In genomic region chrX:95956497-95957293, GRCm38 (mm10) we compare ENCODE assay signal across 8 mouse cellular contexts. TPM values are rescaled to one million over a fixed set of nuclear protein-coding genes. Genes with fewer than 3 reads are reported as not detected.
DNase-seq lines count a peak whose midpoint lies in the region; ATAC-seq and TF ChIP-seq lines count a peak whose summit lies in the region.

Gene Las1l, minus strand, starts transcription at chrX:95956962.

- peak within 1 kb of the TSS; percentile 67 for H3K4me2 ChIP-seq in embryonic facial prominence, embryonic 13.5 days
- H3K4me2 ChIP-seq in limb, embryonic 12.5 days, result peak within 1 kb of the TSS; percentile 62
- peak within 1 kb of the TSS; percentile 60 for H3K4me2 ChIP-seq in midbrain, embryonic 15.5 days

- TF ChIP-seq POLR2A in kidney, adult 2 months (IDR thresholded peaks at IDR 0.05; ENCODE audit: low read depth, low read length), result peak; percentile 98
- TF ChIP-seq POLR2A in spleen, adult 2 months (IDR thresholded peaks at IDR 0.05; ENCODE audit: low read depth, low read length), result peak; percentile 63

- H3K27ac ChIP-seq in embryonic facial prominence, embryonic 13.5 days, result no peak within 1 kb of the TSS
- H3K27ac ChIP-seq in kidney, adult 2 months (ENCODE audit: insufficient read depth, low read depth, low read length), result peak within 1 kb of the TSS; percentile 18; the same call in 1 of the 2 replicates
- H3K27ac ChIP-seq in limb, embryonic 12.5 days, result no peak within 1 kb of the TSS
- peak within 1 kb of the TSS; percentile 63 for H3K27ac ChIP-seq in midbrain, embryonic 15.5 days
- H3K27ac ChIP-seq in spleen, adult 2 months (ENCODE audit: insufficient read depth, low read length), result peak within 1 kb of the TSS; percentile 45; the same call in 1 of the 2 replicates

- H3K9me3 ChIP-seq in embryonic facial prominence, embryonic 13.5 days, result no peaks in the 10 kb centered on the region
- no peaks in the 10 kb centered on the region for H3K9me3 ChIP-seq in limb, embryonic 12.5 days
- no peaks in the 10 kb centered on the region for H3K9me3 ChIP-seq in midbrain, embryonic 15.5 days

- TF ChIP-seq CTCF in kidney, adult 2 months (conservative IDR thresholded peaks at IDR 0.05; ENCODE audit: insufficient read depth, insufficient read length, low read depth, low read length), result no peak
- TF ChIP-seq CTCF in spleen, adult 2 months (IDR thresholded peaks at IDR 0.05; ENCODE audit: extremely low read depth, insufficient read depth, insufficient read length, insufficient replicate concordance), result no peak

- peak within 1 kb of the TSS; percentile 74 for H3K9ac ChIP-seq in embryonic facial prominence, embryonic 13.5 days
- peak within 1 kb of the TSS; percentile 45 for H3K9ac ChIP-seq in limb, embryonic 12.5 days (replicated peaks)
- peak within 1 kb of the TSS; percentile 55 for H3K9ac ChIP-seq in midbrain, embryonic 15.5 days

- ATAC-seq in embryonic facial prominence, embryonic 13.5 days (ENCODE audit: insufficient number of reproducible peaks, insufficient read depth, low FRiP score, low TSS enrichment, low read depth), result peak; percentile 99
- ATAC-seq in limb, embryonic 12.5 days (ENCODE audit: insufficient number of reproducible peaks, insufficient read depth, low FRiP score, low TSS enrichment, low read depth), result peak; percentile 100
- peak; percentile 100 for ATAC-seq in midbrain, embryonic 15.5 days (replicated peaks)

- H3K27me3 ChIP-seq in embryonic facial prominence, embryonic 13.5 days, result no peaks in the 10 kb centered on the region; the same call in 1 of the 2 replicates
- no peaks in the 10 kb centered on the region for H3K27me3 ChIP-seq in kidney, adult 2 months (replicated peaks; ENCODE audit: control insufficient read depth, insufficient read depth, low read length)
- H3K27me3 ChIP-seq in limb, embryonic 12.5 days, result peaks cover 4% of the 10 kb centered on the region; the same call in 1 of the 2 replicates
- no peaks in the 10 kb centered on the region for H3K27me3 ChIP-seq in midbrain, embryonic 15.5 days (replicated peaks)
- no peaks in the 10 kb centered on the region for H3K27me3 ChIP-seq in spleen, adult 2 months (ENCODE audit: control insufficient read depth, insufficient read depth, low read length)

- H3K4me3 ChIP-seq in embryonic facial prominence, embryonic 13.5 days, result peak within 1 kb of the TSS; percentile 60
- peak within 1 kb of the TSS; percentile 93 for H3K4me3 ChIP-seq in kidney, adult 2 months (ENCODE audit: insufficient read depth, low read depth, low read length)
- H3K4me3 ChIP-seq in limb, embryonic 12.5 days (replicated peaks), result peak within 1 kb of the TSS; percentile 52
- H3K4me3 ChIP-seq in midbrain, embryonic 15.5 days, result peak within 1 kb of the TSS; percentile 63
- peak within 1 kb of the TSS; percentile 67 for H3K4me3 ChIP-seq in spleen, adult 2 months (ENCODE audit: extremely low read depth, insufficient read depth, insufficient read length)

- no peaks in the 10 kb centered on the region for H3K36me3 ChIP-seq in embryonic facial prominence, embryonic 13.5 days
- no peaks in the 10 kb centered on the region for H3K36me3 ChIP-seq in kidney, adult 2 months (ENCODE audit: control insufficient read depth, insufficient read depth, low read length)
- H3K36me3 ChIP-seq in limb, embryonic 12.5 days, result no peaks in the 10 kb centered on the region
- H3K36me3 ChIP-seq in midbrain, embryonic 15.5 days (replicated peaks), result no peaks in the 10 kb centered on the region
- peaks cover 2% of the 10 kb centered on the region for H3K36me3 ChIP-seq in spleen, adult 2 months (ENCODE audit: control insufficient read depth, insufficient read depth, low read length)

- peaks cover 4% of the 10 kb centered on the region; the same call in 1 of the 2 replicates for H3K4me1 ChIP-seq in embryonic facial prominence, embryonic 13.5 days
- no peaks in the 10 kb centered on the region for H3K4me1 ChIP-seq in kidney, adult 2 months (ENCODE audit: control insufficient read depth, insufficient read depth, low read length)
- no peaks in the 10 kb centered on the region for H3K4me1 ChIP-seq in limb, embryonic 12.5 days (replicated peaks)
- peaks cover 9% of the 10 kb centered on the region for H3K4me1 ChIP-seq in midbrain, embryonic 15.5 days
- peaks cover 2% of the 10 kb centered on the region; the same call in 1 of the 2 replicates for H3K4me1 ChIP-seq in spleen, adult 2 months (ENCODE audit: control insufficient read depth, insufficient read depth, insufficient read length)

- peak; percentile 92 for DNase-seq in 3134 (ENCODE audit: extremely low read depth, insufficient read length, low spot score)
- peak; percentile 89 for DNase-seq in adrenal gland, postnatal 36 days
- DNase-seq in heart, adult 18-20 months, result peak; percentile 91 to 94
- DNase-seq in kidney, adult 2 months, result peak; percentile 96
- DNase-seq in spleen, adult 2 months (ENCODE audit: low read depth in 1 of 2, low spot score in 2 of 2), result peak; percentile 85 to 92

- 28% methylated on average over 42 of the region's 42 CpGs for whole genome bisulfite sequencing in embryonic facial prominence, embryonic 13.5 days
- WGBS in kidney, adult 2 months, result 1% methylated on average over 42 of the region's 42 CpGs
- 21% methylated on average over 42 of the region's 42 CpGs for whole genome bisulfite sequencing in limb, embryonic 12.5 days
- WGBS in midbrain, embryonic 15.5 days, result 24% methylated on average over 42 of the region's 42 CpGs
- 26% methylated on average over 42 of the region's 42 CpGs for WGBS in spleen, adult 2 months

RNA-seq across cellular contexts. Expression of gene Las1l, which starts in this region (rescaled TPM):
- 10 to 100 TPM; 42.5 to 44.9 TPM for total RNA-seq in adrenal gland, postnatal 36 days (2021)
- 56.8 and 60.4 TPM in 2 replicates for polyA plus RNA-seq in embryonic facial prominence, embryonic 13.5 days (2015; fragmentation: Nextera tagmentation; extraction: Ambion mirVana)
- 10 to 100 TPM; 36.6 to 37.1 TPM for total RNA-seq in heart, adult 18-20 months (2021)
- 17.1 and 20.8 TPM in 2 replicates for polyA plus RNA-seq in kidney, adult 2 months (2012; rRNA removed)
- polyA plus RNA-seq in limb, embryonic 12.5 days (2016; fragmentation: Nextera tagmentation; extraction: Ambion mirVana), result 63.1 and 67.1 TPM in 2 replicates
- polyA plus RNA-seq in midbrain, embryonic 15.5 days (2015; fragmentation: Nextera tagmentation; extraction: Ambion mirVana), result 118 and 128 TPM in 2 replicates
- polyA plus RNA-seq in spleen, adult 2 months (2012; rRNA removed), result 7.3 and 9.3 TPM in 2 replicates

Comparison
In these comparisons a context has a peak if more than half of its experiments do, and no peak if none do; other contexts are left out.
1. H3K27ac ChIP-seq: peak in kidney, adult 2 months (single experiment), midbrain, embryonic 15.5 days (single experiment) and spleen, adult 2 months (single experiment); none in embryonic facial prominence, embryonic 13.5 days (single experiment) and limb, embryonic 12.5 days (single experiment).
2. Peak in every context shown above with its lines, with median percentiles within 50 percentile points of each other: DNase-seq, ATAC-seq, H3K4me2 ChIP-seq, H3K4me3 ChIP-seq and H3K9ac ChIP-seq.